Mouse (Mus musculus): ENCODE data around the gene Ppp1r14d. TPM values are rescaled to one million over a fixed set of nuclear protein-coding genes. Genes with fewer than 3 reads are reported as not detected.

The Ppp1r14d gene
- polyA plus RNA-seq (2014; fragmentation: Nextera tagmentation; extraction: Ambion mirVana), result 0.20 TPM in 1 of 2 replicates, not detected in the other

DNA sequence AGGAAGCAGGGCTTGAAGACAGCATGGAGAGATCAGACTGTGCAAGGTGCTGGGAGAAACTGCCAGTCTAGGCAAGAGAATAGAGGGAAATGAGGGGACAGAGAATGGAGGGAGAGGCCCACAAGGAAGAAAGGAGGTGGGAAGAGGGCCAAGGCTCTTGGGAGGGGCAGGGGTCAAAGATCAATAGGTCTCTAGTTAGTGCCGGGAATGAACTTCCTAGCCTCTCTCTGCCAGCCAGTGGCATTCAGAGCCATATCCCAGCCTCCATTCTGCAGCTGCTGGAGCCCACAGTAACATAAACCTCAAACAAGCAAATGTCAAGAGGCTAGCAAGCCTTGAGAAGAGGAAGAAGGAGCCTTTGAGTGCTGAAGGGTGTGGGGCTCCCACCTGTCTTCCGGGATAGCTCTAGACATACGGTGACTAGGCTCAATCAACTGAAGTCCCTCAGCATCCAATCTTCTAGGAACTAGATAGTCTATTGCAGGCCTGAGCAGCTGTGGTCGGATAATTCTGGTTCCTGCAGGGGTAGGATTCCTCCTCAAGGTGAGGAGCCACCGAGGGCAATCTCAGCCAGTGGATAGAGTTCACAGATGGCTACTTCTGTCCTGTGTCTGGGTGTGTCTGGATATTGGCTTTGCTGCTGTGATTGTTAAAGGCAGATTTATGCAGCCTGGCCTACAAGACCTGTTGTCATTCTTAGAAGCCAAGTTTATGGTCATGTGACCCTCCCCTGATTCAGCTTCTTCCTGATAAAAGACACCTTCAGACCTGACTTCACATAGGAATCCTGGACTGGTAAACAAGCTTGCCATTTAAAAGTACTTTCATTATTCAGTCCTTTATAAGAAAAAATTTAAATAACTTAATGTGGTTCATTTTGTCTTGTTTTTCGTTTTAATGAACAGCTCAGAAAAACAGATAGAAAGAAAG lies at the start of gene Ppp1r14d:
Gene Ppp1r14d (minus strand): TSS at position 132 of the 930 bp plus-strand sequence.
- H3K9ac ChIP-seq (ENCODE audit: low read length), result no peak within 1 kb of the TSS
- ATAC-seq (ENCODE audit: insufficient number of reproducible peaks, low FRiP score, low TSS enrichment, low read depth), result no peak
- no peak within 1 kb of the TSS for H3K4me2 ChIP-seq (ENCODE audit: low read depth, severe bottlenecking)
- DNase-seq (ENCODE audit: low spot score), result no peak
- H3K9me3 ChIP-seq (ENCODE audit: control insufficient read depth, low read length), result no peaks in the 10 kb centered on the region
- no peaks in the 10 kb centered on the region for H3K27me3 ChIP-seq (ENCODE audit: control insufficient read depth, insufficient read depth, low read length)
- H3K27ac ChIP-seq (replicated peaks; ENCODE audit: low read depth, low read length), result no peak within 1 kb of the TSS
- H3K36me3 ChIP-seq (ENCODE audit: control insufficient read depth, insufficient read depth, low read length), result no peaks in the 10 kb centered on the region
- H3K4me1 ChIP-seq (ENCODE audit: control insufficient read depth, insufficient read depth, low read length), result no peaks in the 10 kb centered on the region
- no peak within 1 kb of the TSS for H3K4me3 ChIP-seq (ENCODE audit: low read depth, low read length)
- WGBS, result 69% methylated on average over 6 of the region's 6 CpGs

DNA sequence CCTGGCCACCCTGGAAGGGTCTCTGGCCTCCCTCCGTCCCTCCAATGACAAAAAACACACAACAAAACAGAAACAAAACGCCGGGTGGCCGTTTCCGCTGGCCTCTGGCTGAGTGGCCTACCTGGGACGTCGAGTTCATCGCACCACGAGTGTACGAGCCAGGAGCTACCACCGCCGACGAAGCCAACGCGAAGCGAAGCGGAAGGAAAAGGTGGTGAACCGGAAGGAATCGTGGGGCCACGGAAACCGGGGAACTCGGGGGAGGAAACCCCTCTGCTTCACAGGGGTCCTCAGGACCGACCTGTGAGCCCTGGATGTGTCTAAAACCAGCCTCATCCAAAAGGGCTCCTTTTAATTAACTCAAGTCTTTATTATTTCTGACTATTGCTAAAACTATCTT lies 48.1 kb upstream of the Ppp1r14d start:
- H3K9me3 ChIP-seq (ENCODE audit: control insufficient read depth, low read length), result no peaks in the 10 kb centered on the region
- H3K4me3 ChIP-seq (ENCODE audit: low read depth, low read length), result no peak overlapping the region
- H3K9ac ChIP-seq (ENCODE audit: low read length), result no peak overlapping the region
- no peak overlapping the region for H3K4me2 ChIP-seq (ENCODE audit: low read depth, severe bottlenecking)
- no peaks in the 10 kb centered on the region for H3K36me3 ChIP-seq (ENCODE audit: control insufficient read depth, insufficient read depth, low read length)
- no peak for DNase-seq (ENCODE audit: low spot score)
- 91% methylated on average over 23 of the region's 23 CpGs for WGBS
- H3K27me3 ChIP-seq (ENCODE audit: control insufficient read depth, insufficient read depth, low read length), result no peaks in the 10 kb centered on the region
- H3K27ac ChIP-seq (replicated peaks; ENCODE audit: low read depth, low read length), result no peak overlapping the region
- H3K4me1 ChIP-seq (ENCODE audit: control insufficient read depth, insufficient read depth, low read length), result no peaks in the 10 kb centered on the region
- ATAC-seq (ENCODE audit: insufficient number of reproducible peaks, low FRiP score, low TSS enrichment, low read depth), result no peak

DNA sequence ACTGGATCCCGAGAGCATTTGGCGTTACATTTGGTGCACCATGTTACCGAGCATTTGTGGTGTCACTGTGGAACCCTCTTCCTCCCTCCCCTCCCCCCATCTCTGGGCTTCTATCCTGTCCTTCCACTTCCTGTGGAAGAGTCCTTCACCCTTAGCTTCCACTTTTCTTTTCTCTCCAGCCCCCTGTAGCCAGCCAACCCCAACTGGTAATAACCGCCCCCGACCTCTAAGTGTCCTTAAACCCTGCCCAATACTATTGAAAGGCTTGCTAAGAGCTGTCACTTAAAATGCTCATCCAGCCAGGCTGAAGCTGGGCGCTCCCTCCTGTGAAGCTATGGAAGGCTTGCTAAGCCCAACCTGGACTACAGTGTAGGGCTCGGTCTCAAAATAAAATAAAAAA lies 47.2 kb upstream of the Ppp1r14d start:
- H3K4me1 ChIP-seq (ENCODE audit: control insufficient read depth, insufficient read depth, low read length), result no peaks in the 10 kb centered on the region
- ATAC-seq (ENCODE audit: insufficient number of reproducible peaks, low FRiP score, low TSS enrichment, low read depth), result no peak
- H3K4me3 ChIP-seq (ENCODE audit: low read depth, low read length), result no peak overlapping the region
- no peaks in the 10 kb centered on the region for H3K27me3 ChIP-seq (ENCODE audit: control insufficient read depth, insufficient read depth, low read length)
- H3K27ac ChIP-seq (replicated peaks; ENCODE audit: low read depth, low read length), result no peak overlapping the region
- no peaks in the 10 kb centered on the region for H3K9me3 ChIP-seq (ENCODE audit: control insufficient read depth, low read length)
- no peak overlapping the region for H3K4me2 ChIP-seq (ENCODE audit: low read depth, severe bottlenecking)
- H3K9ac ChIP-seq (ENCODE audit: low read length), result no peak overlapping the region
- 79% methylated on average over 7 of the region's 7 CpGs for WGBS
- no peak for DNase-seq (ENCODE audit: low spot score)
- H3K36me3 ChIP-seq (ENCODE audit: control insufficient read depth, insufficient read depth, low read length), result no peaks in the 10 kb centered on the region

DNA sequence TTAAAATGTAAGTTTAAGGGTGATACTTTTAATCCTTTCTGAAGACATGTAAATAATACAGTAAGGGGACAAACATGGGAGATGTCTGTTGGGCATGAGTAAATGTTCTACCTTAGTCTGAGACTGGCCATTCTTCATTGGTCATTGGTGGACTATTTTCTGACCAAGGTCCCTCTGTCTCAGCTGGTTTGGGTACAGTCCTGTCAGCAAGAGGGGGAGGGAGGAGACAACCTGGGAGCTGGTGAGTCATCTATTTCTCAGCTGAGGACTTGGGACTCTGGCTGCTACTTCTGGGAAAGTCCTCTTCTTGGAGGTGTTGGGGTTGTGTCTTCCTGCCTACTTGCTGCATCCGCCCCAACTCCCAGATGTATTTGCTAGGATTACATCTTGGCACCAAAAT lies 44.4 kb upstream of the Ppp1r14d start:
- ATAC-seq (ENCODE audit: insufficient number of reproducible peaks, low FRiP score, low TSS enrichment, low read depth), result no peak
- Histone ChIP-seq H3K9me3 (ENCODE audit: control insufficient read depth, low read length) (no peaks in the 10 kb centered on the region), H3K27me3 (ENCODE audit: control insufficient read depth, insufficient read depth, low read length) (peaks cover 5% of the 10 kb centered on the region; the same call in 1 of the 2 replicates), H3K27ac (replicated peaks; ENCODE audit: low read depth, low read length) (no peak overlapping the region), H3K4me3 (ENCODE audit: low read depth, low read length) (no peak overlapping the region), H3K36me3 (ENCODE audit: control insufficient read depth, insufficient read depth, low read length) (no peaks in the 10 kb centered on the region), H3K4me2 (ENCODE audit: low read depth, severe bottlenecking) (no peak overlapping the region), H3K4me1 (ENCODE audit: control insufficient read depth, insufficient read depth, low read length) (0 out of 2 replicates have a peak, but pooled peaks cover 3% of the 10 kb centered on the region), H3K9ac (ENCODE audit: low read length) (no peak overlapping the region)
- DNase-seq (ENCODE audit: low spot score), result no peak
- WGBS, result 73% methylated on average over 1 of the region's 1 CpGs

DNA sequence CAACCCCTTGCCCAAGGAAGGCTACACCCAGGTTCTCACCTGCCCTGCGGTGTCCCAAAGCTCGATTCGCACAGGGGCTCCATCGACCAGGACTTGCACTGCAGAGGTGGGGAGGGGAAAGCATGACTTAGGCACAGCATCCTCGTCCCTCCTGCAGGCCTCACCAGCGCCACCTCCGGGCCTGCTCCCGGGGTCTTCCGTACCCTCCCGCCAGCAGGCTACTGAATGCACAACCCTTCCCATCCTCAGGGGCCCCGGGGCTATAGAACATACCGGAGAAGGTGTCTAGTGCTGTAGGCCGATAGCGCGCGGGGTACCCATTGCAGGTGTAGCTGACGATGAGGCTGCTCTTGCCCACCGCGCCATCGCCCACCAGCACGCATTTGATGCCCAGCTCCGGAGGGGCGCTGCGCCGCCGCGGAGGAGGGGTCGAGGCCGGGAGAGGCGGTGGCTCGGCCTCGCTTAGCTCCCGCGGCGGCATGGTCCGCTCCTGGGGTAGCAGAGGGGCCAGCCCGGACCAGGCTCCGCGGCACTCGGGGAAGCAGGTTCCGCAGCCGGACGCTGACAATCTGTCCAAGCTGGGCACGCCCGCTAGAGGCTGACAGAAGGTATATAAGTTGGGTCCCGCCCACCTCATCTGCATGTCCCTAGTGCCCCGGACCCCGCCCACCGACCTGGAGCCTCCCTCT lies 41.1 kb upstream of the Ppp1r14d start, which contains the start of gene Rhov:
Gene Rhov (minus strand): TSS at position 630 of the 689 bp plus-strand sequence.
- no peaks in the 10 kb centered on the region for H3K36me3 ChIP-seq (ENCODE audit: control insufficient read depth, insufficient read depth, low read length)
- H3K4me1 ChIP-seq (ENCODE audit: control insufficient read depth, insufficient read depth, low read length), result 0 out of 2 replicates have a peak, but pooled peaks cover 3% of the 10 kb centered on the region
- H3K9me3 ChIP-seq (ENCODE audit: control insufficient read depth, low read length), result no peaks in the 10 kb centered on the region
- peak within 1 kb of the TSS; percentile 55 for H3K9ac ChIP-seq (ENCODE audit: low read length)
- H3K4me3 ChIP-seq (ENCODE audit: low read depth, low read length), result peak within 1 kb of the TSS; percentile 60
- DNase-seq (ENCODE audit: low spot score) (peak; percentile 76), ATAC-seq (ENCODE audit: insufficient number of reproducible peaks, low FRiP score, low TSS enrichment, low read depth) (peak; percentile 80)
- under 1% methylated on average over 49 of the region's 49 CpGs for WGBS
- H3K4me2 ChIP-seq (ENCODE audit: low read depth, severe bottlenecking), result peak within 1 kb of the TSS; percentile 97
- H3K27ac ChIP-seq (replicated peaks; ENCODE audit: low read depth, low read length), result no peak within 1 kb of the TSS
- peaks cover 5% of the 10 kb centered on the region; the same call in 1 of the 2 replicates for H3K27me3 ChIP-seq (ENCODE audit: control insufficient read depth, insufficient read depth, low read length)

DNA sequence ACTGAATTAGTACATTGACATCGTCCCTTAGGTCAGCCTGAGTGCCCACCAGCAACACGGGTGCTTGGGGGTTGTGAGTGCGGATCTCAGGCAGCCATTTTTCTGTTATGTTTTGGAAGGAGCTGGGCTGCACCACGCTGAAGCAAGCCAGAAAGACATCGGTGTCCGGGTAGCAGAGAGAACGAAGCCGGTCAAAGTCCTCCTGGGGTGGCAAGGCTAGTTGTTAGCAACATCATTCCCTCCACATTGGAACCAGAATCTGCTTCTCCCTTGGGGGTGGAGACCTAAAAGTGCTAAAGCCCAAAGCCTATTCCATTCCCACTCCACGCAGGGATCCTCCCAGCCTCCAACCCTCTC lies 40.6 kb upstream of the Ppp1r14d start:
- Histone ChIP-seq H3K4me3 (ENCODE audit: low read depth, low read length) (peak overlapping the region; percentile 60; the same call in 1 of the 2 replicates), H3K4me1 (ENCODE audit: control insufficient read depth, insufficient read depth, low read length) (0 out of 2 replicates have a peak, but pooled peaks cover 3% of the 10 kb centered on the region), H3K36me3 (ENCODE audit: control insufficient read depth, insufficient read depth, low read length) (no peaks in the 10 kb centered on the region), H3K9me3 (ENCODE audit: control insufficient read depth, low read length) (no peaks in the 10 kb centered on the region), H3K27me3 (ENCODE audit: control insufficient read depth, insufficient read depth, low read length) (peaks cover 5% of the 10 kb centered on the region; the same call in 1 of the 2 replicates), H3K9ac (ENCODE audit: low read length) (no peak overlapping the region), H3K27ac (replicated peaks; ENCODE audit: low read depth, low read length) (no peak overlapping the region), H3K4me2 (ENCODE audit: low read depth, severe bottlenecking) (peak overlapping the region; percentile 97)
- DNase-seq (ENCODE audit: low spot score) (no peak), ATAC-seq (ENCODE audit: insufficient number of reproducible peaks, low FRiP score, low TSS enrichment, low read depth) (no peak)
- 49% methylated on average over 9 of the region's 9 CpGs for WGBS

DNA sequence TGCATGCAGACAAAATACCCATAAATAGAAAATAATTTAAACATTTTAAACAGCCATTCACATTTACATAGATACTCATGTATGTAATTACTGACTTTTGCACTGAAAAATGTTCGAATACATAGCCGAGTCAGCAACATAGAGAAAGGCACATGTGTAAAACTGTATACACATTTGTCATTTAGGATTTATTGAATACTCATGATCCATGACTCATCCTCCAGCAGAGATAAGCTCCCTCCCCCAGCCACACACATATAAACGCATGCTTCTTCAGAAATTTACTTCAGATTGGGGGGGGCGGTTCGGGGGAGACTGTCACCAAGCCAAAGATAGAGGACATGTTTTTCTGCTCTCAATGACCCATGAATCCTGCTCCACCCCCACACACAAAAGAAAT lies 34.1 kb upstream of the Ppp1r14d start:
- Histone ChIP-seq H3K4me3 (ENCODE audit: low read depth, low read length) (no peak overlapping the region), H3K9me3 (ENCODE audit: control insufficient read depth, low read length) (no peaks in the 10 kb centered on the region), H3K36me3 (ENCODE audit: control insufficient read depth, insufficient read depth, low read length) (no peaks in the 10 kb centered on the region), H3K4me1 (ENCODE audit: control insufficient read depth, insufficient read depth, low read length) (peaks cover 6% of the 10 kb centered on the region), H3K4me2 (ENCODE audit: low read depth, severe bottlenecking) (no peak overlapping the region), H3K27ac (replicated peaks; ENCODE audit: low read depth, low read length) (no peak overlapping the region), H3K9ac (ENCODE audit: low read length) (no peak overlapping the region), H3K27me3 (ENCODE audit: control insufficient read depth, insufficient read depth, low read length) (no peaks in the 10 kb centered on the region)
- WGBS, result 84% methylated on average over 5 of the region's 5 CpGs
- DNase-seq (ENCODE audit: low spot score) (no peak), ATAC-seq (ENCODE audit: insufficient number of reproducible peaks, low FRiP score, low TSS enrichment, low read depth) (no peak)

DNA sequence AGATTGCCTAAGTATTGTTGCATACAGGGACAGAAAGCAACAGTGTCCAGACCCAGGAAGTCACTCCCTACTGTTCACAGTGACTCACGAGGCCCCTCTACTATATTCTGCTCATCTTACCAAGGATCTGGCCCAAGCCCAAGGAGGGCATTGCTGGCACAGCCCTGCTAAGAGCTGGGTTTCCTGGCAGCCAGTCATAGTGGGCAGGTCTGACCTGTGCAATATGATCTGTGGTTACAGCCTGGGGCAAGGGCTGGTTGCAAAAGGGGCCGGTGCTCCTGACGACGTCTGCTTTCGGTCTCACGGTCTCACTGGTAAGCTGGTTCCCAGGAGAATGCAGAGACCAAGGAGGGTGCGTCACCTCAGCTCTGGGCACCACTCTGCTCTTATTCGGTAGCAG lies 33.3 kb upstream of the Ppp1r14d start:
- no peak for ATAC-seq (ENCODE audit: insufficient number of reproducible peaks, low FRiP score, low TSS enrichment, low read depth)
- no peak for DNase-seq (ENCODE audit: low spot score)
- H3K4me3 ChIP-seq (ENCODE audit: low read depth, low read length), result no peak overlapping the region
- WGBS, result 23% methylated on average over 8 of the region's 8 CpGs
- H3K4me2 ChIP-seq (ENCODE audit: low read depth, severe bottlenecking), result no peak overlapping the region
- H3K27me3 ChIP-seq (ENCODE audit: control insufficient read depth, insufficient read depth, low read length), result no peaks in the 10 kb centered on the region
- H3K9ac ChIP-seq (ENCODE audit: low read length), result 0 out of 2 replicates have a peak overlapping the region, but pooled peaks have one; percentile 34
- no peaks in the 10 kb centered on the region for H3K36me3 ChIP-seq (ENCODE audit: control insufficient read depth, insufficient read depth, low read length)
- 0 out of 2 replicates have a peak overlapping the region, but pooled peaks have one; percentile 18 for H3K27ac ChIP-seq (replicated peaks; ENCODE audit: low read depth, low read length)
- H3K9me3 ChIP-seq (ENCODE audit: control insufficient read depth, low read length), result no peaks in the 10 kb centered on the region
- peaks cover 6% of the 10 kb centered on the region for H3K4me1 ChIP-seq (ENCODE audit: control insufficient read depth, insufficient read depth, low read length)
